Mouse (Mus musculus) gastrocnemius, postnatal 25 days (tissue): ENCODE results near the gene Wscd2. TPM values are rescaled to one million over a fixed set of nuclear protein-coding genes. Genes with fewer than 3 reads are reported as not detected.

Source experiments
- DNase-seq: peaks from one replicate; pipeline ENCODE4 v3.0.0; 2022
- total RNA-seq, 2 experiments: library from RNA; stranded (reverse); gene quantifications; 1 replicate in 1 of 2; 2 replicates in 1 of 2; pipeline ENCODE4 v1.2.3; 2021

Gene Wscd2
- total RNA-seq, 2 experiments from 2014 or later: 0.31 to 0.46 TPM

DNA sequence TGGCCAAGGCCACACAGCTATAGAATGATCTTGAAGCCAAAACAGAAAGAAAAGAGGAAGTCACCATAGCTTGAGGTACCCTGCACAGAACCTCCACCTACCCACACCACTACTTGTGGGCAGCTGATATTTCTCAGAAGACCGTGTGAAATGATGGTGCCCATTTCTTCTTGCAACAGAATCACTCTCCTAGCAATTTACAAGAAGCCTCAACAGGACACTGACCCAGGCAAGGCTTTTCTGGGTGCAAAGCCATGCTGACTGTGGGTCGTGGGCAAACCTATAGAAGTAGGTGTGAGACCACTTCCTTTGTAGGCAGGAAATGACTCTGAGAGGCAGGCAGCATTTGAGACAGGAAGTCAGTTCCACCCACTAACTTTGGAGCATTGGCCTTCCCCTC lies 49.3 kb downstream of the Wscd2 start:
- DNase-seq: no peak

- no peak for DNase-seq
Measured at GRCm38 (mm10) chr5:113539858-113540257, 49.7 kb downstream of the Wscd2 start.

DNA sequence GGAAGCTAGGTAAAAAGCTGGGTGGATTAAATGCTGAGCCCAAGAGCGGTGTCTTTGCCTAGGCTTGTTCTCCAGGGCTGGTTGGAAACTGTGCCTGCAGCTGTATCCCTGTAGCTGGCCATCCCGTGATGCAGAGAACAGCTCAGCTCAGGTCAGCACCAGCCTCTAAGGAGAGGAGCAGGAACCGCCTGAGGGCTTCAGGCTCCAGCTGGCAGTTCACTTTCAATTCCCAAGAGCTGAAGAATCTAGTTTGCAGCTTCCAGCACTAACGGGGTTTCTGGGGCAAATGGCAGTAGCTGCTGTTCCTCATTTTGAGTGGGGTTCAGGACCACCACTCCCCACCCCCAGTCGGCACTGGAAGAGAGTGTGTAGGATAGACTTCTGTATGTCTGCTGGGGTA lies 51.1 kb downstream of the Wscd2 start:
- DNase-seq: no peak

DNA sequence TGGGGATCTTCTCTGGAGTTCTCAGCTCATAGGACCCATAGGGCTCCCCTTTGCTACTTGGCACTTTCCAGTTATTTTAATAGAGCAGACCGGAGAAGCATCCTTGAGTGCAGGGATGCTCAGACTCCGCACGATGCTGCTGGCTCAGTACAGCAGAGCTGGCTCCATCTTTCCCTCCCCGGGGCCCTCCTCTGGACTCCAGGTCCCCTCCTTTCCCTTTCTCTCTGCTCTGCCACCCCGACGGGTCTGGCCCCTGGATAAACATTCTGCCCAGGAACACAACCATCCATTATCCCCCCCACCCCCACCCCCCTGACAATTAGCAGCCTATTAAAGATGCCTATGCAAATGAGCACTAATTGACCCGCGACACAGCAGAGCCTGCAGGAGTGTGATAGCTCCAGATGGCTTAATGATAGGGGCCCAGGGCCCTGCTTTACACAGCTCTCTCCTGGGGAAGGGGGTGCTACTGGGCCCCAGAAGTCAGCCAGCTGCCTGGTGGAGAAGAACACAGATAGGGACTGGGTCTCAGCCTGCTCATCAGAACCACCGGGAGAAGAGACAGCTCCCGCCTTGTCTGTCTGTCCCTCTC lies 52.8 kb downstream of the Wscd2 start:
- no peak for DNase-seq

GRCm38 (mm10) chr5:113547949-113548700 lies 58.0 kb downstream of the Wscd2 start:
- peak; percentile 26 for DNase-seq

DNA sequence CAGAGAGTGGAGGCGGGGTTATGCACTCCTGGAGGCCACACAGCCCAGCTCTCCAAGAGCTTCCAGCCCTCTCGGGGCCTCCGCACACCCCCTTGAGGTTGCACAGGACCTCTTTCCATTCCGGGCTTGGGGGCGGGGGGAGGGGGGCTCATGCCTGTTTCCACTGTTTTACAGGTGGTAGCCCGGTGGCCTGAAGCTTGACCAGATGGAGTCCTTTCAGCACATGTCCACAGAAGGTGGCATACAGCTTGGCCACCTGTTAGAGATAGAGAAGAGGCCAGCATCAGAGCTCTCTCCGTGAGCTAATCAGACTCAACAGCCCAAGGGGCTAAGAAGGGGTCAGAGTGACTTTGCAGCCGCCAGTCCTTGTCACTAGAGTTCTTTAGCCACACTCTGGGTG lies 60.1 kb downstream of the Wscd2 start:
- DNase-seq: no peak

GRCm38 (mm10) chr5:113550759-113551158 lies 60.6 kb downstream of the Wscd2 start:
- no peak for DNase-seq

DNA sequence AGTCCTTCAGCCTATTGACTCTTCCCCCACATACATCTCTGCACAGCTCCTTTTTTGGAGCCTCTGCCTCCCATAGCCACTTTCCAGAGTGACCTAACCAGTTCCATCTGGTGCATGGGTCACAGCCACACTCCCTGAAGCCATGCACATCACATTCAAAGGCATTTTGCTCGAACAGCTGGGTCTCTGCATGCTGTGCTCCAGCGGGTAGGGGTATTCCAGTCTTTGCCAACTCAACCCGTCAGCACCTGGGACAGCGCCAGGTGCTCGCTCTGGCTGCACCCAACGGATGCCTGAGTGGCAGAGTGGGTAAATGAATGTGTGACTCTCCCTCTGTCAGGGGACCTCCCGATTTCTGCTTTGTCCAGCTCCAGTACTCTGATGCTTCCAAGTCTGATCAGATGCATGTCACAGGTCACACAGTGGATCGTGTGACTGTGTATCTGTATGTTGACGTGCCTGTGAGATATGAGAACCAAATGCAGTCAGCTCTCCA lies 63.3 kb downstream of the Wscd2 start:
- DNase-seq: no peak

DNA sequence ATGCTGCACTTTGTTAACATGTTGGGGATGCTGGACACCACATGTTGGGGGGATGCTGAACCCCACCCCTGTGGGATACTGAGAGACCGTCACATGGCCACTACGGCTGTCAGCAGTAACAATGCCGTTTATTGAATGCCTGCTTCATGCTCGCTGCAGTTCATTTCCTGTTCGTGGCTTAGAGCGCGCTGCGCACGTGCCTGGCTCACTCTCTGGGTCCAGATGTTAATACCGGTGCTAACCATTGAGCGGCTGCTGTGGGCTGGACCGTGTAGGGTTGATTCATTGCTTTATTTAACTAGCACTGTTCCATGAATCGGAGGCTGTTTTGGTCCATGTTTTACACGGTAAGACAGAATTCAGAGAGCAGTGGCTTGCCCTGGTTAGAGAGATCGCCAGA lies 64.0 kb downstream of the Wscd2 start:
- no peak for DNase-seq

DNA sequence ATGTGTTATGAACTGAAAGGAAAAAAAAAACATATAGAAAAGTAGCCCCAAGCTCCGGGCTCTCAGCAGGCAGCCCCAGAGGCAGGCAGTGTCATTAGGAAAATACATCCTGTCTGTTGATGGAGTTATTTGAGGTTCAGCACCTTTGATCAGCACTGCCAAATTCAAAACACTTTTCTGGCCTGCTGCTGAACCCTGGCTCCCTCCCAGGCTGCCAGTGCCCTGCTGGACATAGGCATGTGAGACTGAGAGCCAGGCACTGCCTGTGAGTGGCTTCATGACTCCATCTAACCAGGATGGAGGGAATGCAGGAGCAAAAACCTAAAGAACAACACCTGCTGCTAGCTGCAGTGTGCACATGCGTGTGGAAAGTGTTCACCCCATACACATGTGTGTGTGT lies 64.4 kb downstream of the Wscd2 start:
- no peak for DNase-seq

DNA sequence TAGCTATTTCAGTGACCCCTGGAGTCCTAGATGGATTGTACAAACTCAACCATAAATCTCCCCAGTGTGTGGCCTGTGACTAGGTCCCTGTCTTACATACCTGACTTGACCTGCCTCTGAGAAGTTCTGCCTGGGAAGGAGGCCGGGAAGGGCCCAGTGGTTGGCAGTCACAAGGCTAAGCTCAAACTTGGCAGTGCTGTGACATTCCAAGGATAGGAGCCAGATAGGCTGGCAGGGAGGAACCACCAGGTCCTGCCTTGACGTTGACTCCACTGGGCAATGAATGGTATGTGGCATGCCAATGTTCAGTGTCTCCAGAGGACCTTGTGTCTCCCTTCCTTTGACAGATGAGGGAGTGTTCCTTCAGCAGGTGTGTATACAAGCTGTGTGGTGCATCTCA lies 65.6 kb downstream of the Wscd2 start:
- DNase-seq: peak; percentile 44

- no peak for DNase-seq
Measured at GRCm38 (mm10) chr5:113558065-113558464, 67.9 kb downstream of the Wscd2 start.

DNA sequence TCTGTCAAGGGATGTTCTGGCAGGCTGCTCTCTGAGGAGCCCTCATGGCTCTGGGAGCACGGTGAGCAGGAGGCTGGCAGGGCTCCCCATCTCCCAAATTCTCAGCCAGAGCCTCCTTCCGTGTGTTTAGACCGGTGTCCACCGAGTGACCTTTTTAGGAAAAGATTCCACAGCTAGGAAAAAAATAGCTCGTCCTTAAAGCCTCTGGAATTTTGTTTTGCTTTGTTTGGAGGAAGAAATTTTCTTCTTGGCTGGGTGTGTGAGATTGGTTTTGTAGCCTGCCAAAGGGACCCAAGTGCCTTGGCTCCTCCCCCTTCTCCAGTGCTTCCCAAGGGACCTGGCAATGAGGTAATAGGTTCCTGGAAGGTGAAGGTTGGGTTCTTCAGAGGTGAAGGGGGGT lies 69.5 kb downstream of the Wscd2 start:
- DNase-seq: no peak

DNA sequence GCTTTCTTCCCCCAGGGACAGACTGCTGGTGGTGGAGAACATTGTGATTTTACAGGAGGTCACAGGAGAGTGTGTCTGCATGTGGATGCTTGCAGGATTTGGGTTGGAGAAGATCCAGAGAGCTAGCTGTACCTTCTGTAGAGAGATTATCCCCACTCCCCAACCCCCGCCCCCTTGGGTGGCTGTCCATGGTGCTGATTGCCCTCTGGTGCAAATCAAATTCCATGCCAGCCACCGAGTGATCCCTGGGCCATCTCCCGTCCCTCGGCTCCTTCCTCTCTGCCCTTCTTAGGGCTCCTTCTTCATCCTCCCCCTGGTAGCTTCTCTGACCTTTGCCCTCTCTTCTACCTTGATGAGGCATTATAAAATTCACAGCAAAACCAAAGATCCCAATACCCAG lies 74.3 kb downstream of the Wscd2 start:
- DNase-seq: no peak

GRCm38 (mm10) chr5:113565101-113565854 lies 75.1 kb downstream of the Wscd2 start:
- DNase-seq: no peak

- DNase-seq: no peak
Measured at GRCm38 (mm10) chr5:113565858-113566257, 75.7 kb downstream of the Wscd2 start.

DNA sequence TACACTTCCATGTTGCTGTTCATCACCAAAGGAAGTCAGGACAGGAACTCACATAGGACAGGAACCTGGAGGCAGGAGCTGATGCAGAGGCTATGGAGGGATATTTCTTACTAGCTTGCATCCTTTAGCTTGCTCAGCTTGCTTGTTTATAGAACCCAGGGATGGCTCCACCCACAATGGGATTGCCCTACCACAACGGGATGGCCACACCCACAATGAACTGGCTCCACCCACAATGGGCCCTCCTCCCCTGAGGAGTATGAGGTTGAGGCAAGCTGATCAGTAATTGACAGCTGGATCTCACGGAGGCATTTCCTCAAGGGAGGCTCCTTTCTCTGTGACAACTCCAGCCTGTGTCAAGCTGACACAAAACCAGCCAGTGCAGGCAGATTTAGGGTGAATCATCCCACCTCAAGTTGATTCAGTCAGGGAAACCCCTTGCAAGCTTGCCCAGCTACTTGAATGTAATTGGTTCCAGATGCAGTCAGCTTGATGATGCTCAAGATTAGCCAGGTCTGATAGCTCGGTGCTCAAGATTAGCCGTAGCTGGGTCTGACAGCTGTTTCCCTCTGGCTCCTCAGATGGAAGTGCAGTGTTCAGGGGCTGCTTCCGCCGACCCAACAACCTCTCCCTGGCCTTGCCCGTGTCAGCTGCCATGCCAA lies 80.1 kb downstream of the Wscd2 start:
- no peak for DNase-seq

GRCm38 (mm10) chr5:113577555-113577954 lies 87.4 kb downstream of the Wscd2 start:
- no peak for DNase-seq

- no peak for DNase-seq
Measured at GRCm38 (mm10) chr5:113578428-113578827, 88.3 kb downstream of the Wscd2 start.

- no peak for DNase-seq
Measured at GRCm38 (mm10) chr5:113579128-113579527, 89.0 kb downstream of the Wscd2 start.

DNA sequence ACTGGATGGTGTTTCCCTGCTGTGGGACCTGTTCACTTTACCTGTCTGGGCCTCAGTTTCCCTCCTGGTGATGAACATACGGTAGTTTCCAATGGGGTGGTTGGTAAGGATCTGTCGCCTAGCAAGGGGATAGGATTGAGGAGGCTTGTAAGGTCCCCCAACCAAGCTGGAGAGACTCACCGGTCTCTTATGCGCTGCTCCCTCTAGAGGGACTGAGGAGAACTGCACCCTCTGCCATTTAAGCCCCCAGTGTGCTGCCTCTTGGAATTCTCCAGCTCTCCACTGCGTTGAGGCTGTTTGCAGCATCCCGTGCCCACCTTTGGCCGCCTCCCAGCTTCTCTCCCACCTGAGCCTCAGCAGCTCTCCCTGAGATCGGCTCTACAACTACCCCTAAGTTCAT lies 90.1 kb downstream of the Wscd2 start:
- no peak for DNase-seq

DNA sequence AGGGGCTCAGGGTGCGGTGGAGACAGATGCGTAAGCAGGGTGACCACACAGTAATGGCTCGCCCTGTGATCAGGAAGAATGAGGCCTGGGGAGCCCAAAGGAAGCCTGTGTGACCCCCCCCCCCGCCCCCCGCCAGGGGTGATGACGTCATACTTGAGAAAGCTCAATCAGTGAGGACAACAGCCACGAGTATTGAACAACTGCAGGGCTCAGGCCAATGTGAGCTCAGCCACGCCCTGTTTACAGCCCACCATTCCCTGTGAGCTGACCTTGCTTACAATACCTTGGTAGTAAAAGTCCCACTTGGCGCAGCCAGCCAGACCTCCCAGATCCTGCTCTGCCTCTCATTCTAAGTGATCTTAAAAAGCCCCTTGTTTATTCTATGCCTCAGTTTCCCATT lies 90.7 kb downstream of the Wscd2 start:
- no peak for DNase-seq
